Mouse (Mus musculus) retina, embryonic 14.5 days (tissue): ENCODE measurements around the gene Rps25.

Experiments
- DNase-seq: peaks from one replicate; pipeline ENCODE4 v3.0.0-alpha.2; 2015; ENCODE audit warnings: low spot score

Rps25 gene

GRCm38 (mm10) chr9:44457035-44457742 lies 50.2 kb downstream of the Rps25 start:
- DNase-seq = peak; percentile 99
